Mouse (Mus musculus): Measurements from ENCODE around the gene Ica1. TPM values are rescaled to one million over a fixed set of nuclear protein-coding genes. Genes with fewer than 3 reads are reported as not detected.
A peak's percentile ranks its signal among the peaks of the same experiment; 100 is the strongest.

The Ica1 gene
- total RNA-seq, 2 experiments from 2014 or later, result 57.4 to 61.8 TPM

DNA sequence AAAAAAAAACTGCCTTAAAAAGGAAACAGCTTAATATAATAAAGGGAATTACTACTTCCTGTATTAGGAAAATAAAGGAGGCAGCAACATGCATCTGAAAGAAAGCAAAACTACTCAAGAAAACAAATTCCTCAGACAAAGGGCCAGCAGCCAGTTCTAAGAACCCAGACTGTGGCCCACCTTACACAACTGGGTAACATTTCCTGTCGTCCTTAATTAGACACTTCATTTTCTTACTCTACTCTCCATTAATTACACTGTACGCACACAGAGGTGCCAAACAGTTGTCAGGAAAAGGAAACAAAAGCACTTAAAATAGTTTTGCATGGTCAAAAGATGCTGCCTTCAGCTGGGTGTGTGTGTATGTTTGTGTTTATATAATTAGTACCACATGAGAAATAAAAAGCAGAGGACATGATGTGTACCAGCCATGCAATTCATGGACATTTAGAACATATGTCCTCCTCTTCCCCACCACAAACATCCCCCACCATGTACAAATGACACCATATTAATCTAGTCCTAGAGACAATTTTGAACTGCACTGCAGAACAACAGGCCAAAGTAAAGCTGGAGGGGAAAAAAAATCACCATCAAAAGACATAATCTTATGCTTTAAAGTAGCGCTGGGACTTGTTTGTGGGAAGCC is 115.1 kb downstream of the Ica1 start:
- no peak for DNase-seq (ENCODE audit: low spot score in 2 of 2)
- no peak overlapping the region for H3K4me3 ChIP-seq
- no peak overlapping the region for H3K27ac ChIP-seq
- TF ChIP-seq CTCF (conservative IDR thresholded peaks at IDR 0.05), result no peak

DNA sequence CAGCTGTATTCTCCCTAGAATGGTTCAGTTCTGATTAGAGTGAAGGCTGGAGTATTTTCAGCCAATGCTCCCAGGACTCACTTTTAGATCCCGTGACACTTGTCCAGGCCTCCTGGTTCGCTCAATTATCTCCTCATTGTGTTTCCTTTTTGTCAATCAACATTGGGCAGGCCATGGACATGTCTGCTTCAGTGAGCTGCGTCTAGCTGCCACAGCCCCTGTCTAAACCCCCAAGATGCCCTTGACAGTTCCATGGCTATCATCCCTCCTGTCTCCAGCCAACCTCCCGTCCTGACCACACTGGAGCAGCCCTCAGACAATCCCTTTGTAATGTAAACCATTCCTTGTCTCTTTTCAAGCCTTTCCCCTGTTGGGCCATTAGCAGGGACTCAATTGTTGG is 116.9 kb downstream of the Ica1 start:
- TF ChIP-seq CTCF (conservative IDR thresholded peaks at IDR 0.05), result no peak
- Histone ChIP-seq H3K27ac (no peak overlapping the region), H3K4me3 (no peak overlapping the region)
- DNase-seq (ENCODE audit: low spot score in 2 of 2), result no peak

DNA sequence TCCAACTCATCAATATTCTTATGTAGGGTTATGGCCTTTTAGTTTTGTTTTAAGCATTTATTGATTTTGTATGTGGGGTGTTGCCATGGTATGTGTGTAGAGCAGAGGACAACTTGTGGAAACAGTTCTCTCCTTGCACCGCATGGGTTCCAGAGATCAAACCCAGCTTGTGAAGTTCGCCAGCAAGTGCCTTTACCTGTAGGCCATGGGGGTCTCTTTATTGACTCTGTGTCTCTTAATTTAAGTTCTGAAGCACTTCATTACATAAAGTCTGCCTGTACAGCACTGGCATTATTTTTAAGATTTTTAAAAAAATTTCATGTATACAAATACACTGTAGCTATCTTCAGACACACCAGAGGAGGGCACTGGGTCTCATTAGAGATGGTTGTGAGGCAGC is 118.2 kb downstream of the Ica1 start:
- TF ChIP-seq CTCF (conservative IDR thresholded peaks at IDR 0.05), result no peak; the same call in 1 of the 2 replicates
- Histone ChIP-seq H3K27ac (no peak overlapping the region), H3K4me3 (no peak overlapping the region)
- no peak for DNase-seq (ENCODE audit: low spot score in 2 of 2)

DNA sequence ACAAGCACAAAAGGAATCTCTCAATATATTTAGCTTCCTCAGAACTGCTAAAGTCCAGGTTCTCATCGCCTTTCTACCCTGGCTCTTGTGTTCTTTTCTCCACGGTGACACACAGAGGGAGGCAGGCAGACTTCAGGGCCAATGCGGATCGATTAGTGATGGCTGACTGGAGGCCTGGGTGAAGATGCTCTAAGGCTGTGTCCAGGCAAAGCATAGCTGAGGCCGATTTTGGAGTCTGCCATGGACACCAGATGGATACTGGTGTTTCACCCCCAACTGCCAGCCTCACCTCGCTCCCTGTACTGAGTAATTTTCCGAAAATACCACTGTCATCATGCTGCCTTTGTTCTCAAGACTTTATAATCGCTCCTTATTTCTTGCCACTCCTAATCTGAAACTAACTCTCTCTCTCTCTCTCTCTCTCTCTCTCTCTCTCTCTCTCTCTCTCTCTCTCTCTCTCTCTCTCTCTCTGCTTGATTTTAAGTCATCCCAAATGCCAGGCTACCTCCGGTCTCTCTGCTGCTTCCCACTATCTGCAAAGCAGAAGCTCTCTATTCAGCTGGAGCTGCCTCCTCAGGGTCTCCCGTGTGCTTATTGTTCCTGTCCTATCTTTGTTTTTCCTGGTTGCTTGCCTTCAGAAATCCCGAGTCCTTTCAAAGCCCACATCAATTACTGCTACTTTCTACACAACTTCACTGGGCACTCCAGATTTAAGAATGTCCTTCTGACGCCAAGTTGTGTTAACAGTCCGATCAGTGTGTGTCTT is 118.9 kb downstream of the Ica1 start:
- H3K27ac ChIP-seq, result no peak overlapping the region
- no peak for TF ChIP-seq CTCF (conservative IDR thresholded peaks at IDR 0.05)
- H3K4me3 ChIP-seq, result no peak overlapping the region
- no peak for DNase-seq (ENCODE audit: low spot score in 2 of 2)

DNA sequence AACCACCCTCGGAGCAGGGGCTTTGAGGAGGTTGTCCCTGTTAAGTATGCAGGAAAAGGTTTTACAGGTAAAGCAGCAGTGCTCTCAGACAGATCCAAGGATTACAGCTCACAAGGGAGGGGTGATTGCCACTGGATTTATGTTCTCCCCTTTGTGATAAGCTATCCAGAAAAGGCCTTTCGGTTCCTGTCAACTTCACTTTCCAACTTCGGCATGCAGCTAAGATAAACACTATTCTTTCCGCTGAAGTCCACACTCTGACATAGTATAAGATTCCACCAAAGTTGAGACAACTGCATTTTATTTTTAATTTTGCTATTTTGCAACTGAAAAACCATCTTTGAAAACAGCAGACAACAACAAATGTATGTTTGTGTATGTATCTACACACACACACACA is 119.9 kb downstream of the Ica1 start:
- Histone ChIP-seq H3K27ac (no peak overlapping the region), H3K4me3 (no peak overlapping the region)
- DNase-seq (ENCODE audit: low spot score in 2 of 2), result no peak
- no peak for TF ChIP-seq CTCF (conservative IDR thresholded peaks at IDR 0.05)

DNA sequence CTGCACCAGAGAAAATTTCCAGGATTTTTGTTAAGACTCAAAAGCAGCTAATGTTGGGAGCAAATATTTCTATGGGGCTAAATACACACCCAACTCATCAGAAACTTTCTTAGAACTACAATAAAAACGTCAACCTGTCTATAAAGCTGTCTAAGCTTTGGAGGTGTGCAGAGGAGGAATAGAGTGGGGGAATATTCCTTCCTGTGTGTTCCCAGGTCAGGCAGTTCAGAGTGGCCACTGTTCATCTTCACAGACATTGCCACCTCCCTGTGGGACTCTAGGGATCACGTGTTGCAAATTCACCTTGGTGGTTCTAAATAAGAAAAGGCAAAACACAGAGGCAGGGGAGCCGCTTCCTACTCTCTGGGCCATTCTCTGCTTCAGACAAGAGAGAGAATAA is 120.8 kb downstream of the Ica1 start:
- no peak overlapping the region for H3K27ac ChIP-seq
- H3K4me3 ChIP-seq, result no peak overlapping the region
- DNase-seq (ENCODE audit: low spot score in 2 of 2), result no peak
- TF ChIP-seq CTCF (conservative IDR thresholded peaks at IDR 0.05), result no peak

DNA sequence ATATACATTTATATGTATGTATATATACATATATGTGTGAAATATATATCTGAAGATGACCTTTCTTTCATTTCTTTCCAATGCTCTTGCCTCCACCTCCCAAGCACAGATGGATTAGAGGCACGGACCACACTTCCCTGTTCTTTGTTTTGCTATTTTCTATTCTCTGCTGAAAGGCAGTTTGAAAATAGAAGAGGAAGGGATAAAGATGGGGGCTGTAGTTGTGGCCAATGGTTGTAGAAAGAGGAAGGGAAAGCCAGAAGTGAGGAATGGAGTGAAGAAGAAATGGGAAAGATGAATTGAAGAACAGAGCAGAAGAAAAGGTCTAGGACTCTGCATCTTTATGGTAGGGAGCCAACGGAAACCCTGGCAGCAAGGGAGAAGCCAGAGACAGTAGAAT is 122.8 kb downstream of the Ica1 start:
- DNase-seq (ENCODE audit: low spot score in 2 of 2), result no peak
- no peak for TF ChIP-seq CTCF (conservative IDR thresholded peaks at IDR 0.05)
- no peak overlapping the region for H3K4me3 ChIP-seq

DNA sequence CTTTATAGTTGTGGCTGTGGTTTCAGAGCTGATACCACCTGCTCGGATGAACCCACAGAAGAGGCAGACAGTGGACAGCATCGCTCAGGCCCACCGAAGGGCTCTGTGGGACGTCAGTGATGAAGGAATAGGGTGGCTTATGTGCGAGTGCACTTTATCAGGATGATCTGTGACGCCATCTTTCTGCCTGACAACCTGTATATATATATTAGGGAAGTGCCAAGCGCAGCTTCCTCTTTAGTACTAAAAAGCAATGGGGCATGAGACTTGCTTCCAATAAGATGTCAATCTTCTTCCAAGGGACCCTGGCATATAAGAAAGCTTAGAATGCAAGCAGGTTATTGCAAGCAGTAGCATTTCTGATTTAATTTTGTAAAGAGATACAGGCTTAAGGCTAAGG is 127.9 kb downstream of the Ica1 start:
- no peak overlapping the region for H3K27ac ChIP-seq
- TF ChIP-seq CTCF (conservative IDR thresholded peaks at IDR 0.05), result no peak
- H3K4me3 ChIP-seq, result no peak overlapping the region
- no peak for DNase-seq (ENCODE audit: low spot score in 2 of 2)

More for the DNA sequence above, 122.8 kb downstream of the Ica1 start:
- H3K27ac ChIP-seq, result no peak overlapping the region

DNA sequence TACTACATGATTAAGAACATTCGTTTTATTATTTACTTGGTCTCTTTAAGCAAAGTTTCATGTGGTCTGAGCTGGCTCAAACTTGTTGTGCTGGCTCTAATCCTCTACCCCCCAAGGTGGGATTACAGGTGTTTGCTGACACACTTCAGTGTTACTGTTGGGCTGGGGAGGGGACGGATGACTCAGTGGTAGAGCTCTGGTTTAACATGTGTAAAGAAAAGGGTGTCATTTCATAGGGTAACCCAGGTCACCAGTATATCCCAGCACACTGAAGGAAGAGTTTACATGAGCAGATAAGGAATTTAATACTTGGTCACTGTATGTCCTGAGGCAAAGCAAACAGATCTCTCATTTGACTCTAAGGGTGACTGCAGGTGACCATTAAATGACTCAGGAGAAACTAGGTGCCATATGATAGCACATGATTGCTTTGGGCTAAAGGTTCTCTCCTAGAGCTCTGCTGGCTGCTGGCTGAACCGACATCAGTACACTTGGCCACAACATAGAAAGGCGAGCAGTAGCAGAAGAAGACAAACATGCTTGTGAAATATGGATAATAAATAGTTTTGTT is 128.9 kb downstream of the Ica1 start:
- DNase-seq (ENCODE audit: low spot score in 2 of 2), result no peak
- Histone ChIP-seq H3K27ac (no peak overlapping the region), H3K4me3 (no peak overlapping the region)
- TF ChIP-seq CTCF (conservative IDR thresholded peaks at IDR 0.05), result no peak

DNA sequence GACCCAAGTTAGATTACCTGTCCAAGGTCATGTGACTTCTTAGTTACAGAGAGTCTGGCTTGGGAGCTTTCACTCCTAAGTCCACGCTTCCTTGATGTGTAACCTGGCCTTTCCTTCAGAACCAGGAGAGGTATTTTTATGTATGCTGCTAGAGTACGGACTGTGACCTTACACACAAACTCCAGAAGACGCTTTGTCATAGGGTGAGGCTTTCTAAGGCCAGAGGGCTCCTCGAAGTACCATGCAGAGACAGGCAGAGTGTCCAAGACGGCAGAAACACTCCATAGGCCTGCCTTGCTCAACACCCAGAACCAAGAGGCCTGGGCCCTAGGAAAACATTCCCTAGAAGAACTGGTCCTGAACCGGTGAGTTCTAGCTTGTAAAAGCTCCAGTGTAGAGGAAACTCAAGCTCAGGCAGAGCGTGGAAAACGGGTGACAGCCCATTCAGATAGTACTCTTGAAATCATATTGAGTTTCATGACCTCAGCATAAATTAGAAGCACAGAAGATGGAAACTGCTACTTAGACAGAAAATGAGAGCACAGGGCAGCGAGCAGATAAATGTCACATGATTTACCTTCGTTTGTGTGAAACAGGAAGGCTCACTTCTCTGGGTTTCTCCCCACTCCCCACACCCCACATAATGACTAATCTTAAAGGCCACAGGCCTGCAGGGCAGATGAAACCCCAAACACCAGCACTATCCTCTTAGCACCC is 129.9 kb downstream of the Ica1 start:
- Histone ChIP-seq H3K4me3 (no peak overlapping the region), H3K27ac (no peak overlapping the region)
- DNase-seq (ENCODE audit: low spot score in 2 of 2), result no peak
- no peak for TF ChIP-seq CTCF (conservative IDR thresholded peaks at IDR 0.05)

DNA sequence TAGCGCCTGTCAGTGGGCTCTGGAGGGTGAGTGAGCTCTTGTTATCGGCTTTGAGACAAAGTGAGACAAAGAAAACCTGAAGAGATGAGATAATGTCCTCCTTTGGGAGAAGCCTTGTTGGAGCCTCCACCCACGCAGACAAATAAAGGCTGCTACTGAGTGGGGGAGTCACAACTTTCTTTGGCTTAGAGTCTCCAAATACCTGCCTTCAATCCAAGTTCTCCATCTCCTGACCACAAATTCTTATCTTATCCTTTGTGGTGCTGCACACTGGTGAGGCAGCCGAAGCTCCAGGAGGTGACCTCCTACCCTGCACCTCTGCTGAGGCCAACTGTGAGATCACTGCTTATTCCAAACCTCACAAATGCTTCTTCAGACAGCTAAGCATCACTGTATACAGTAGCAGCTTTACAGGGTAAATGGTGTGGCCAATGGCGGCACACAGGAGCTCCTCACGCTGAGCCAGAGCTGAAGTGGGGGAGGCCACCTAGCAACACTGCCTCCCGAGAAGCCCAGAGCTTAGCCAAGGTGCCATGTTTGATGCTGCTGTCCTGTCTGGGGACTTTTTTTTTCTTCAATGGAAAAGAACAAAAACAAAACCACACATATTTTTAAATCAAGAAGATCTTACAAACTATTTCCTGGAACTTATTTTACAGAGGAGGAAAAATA is 130.6 kb downstream of the Ica1 start:
- no peak for TF ChIP-seq CTCF (conservative IDR thresholded peaks at IDR 0.05)
- H3K27ac ChIP-seq, result no peak overlapping the region
- DNase-seq (ENCODE audit: low spot score in 2 of 2), result no peak
- H3K4me3 ChIP-seq, result no peak overlapping the region

DNA sequence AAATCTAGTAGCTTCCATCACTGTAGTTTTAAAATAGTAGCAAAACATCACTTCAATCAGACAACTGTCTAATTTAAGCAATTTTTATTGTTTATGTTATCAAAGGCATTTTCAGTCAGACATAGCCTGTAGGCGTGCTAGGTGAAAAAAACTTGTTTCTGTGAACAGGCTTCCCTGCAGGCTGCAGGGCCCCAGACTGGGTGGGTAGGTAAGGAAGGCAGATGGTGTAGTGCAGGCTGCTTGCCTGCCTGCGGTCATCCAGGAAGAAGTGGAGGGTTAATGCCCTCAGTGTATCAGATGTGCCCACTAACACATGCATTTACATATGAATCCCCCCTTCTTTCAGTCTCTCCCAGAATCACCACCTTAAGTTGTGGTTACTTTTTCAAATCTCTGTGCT is 132.6 kb downstream of the Ica1 start:
- Histone ChIP-seq H3K4me3 (no peak overlapping the region), H3K27ac (peak overlapping the region; percentile 47)
- no peak for DNase-seq (ENCODE audit: low spot score in 2 of 2)
- TF ChIP-seq CTCF (conservative IDR thresholded peaks at IDR 0.05), result no peak

DNA sequence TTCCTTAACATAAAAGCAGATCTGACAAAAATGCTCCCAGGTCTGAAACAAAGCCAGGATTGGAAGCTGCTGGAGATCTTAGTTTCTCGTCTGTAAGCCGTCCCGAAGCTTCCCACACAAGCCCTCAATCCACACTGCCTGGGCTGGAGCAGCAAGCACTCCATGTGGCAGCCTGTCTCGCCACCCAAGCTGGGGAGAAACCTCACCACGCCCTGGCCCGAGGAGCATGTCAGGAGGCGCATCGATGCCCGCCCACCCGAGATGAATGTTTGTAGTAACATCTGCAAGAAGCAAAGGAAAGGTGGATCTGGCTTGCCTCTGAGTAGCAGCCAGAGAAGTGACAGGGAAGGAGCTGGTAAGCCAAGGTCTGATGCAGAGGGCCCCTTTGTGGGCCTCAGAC is 133.6 kb downstream of the Ica1 start:
- peak overlapping the region; percentile 70 for H3K27ac ChIP-seq
- TF ChIP-seq CTCF (conservative IDR thresholded peaks at IDR 0.05), result no peak
- DNase-seq (ENCODE audit: low spot score in 2 of 2), result peak in 1 of 2 experiments; percentile 26
- H3K4me3 ChIP-seq, result no peak overlapping the region
